Mouse (Mus musculus): ENCODE data around the gene Gnpat. TPM values are rescaled to one million over a fixed set of nuclear protein-coding genes. Genes with fewer than 3 reads are reported as not detected.

Gnpat gene
- polyA plus RNA-seq, 1 experiment from 2014 or later = 75.2 TPM

GRCm38 (mm10) chr8:124903198-124903597, 40.4 kb downstream of the Gnpat start:
- 98% methylated on average over 15 of the region's 15 CpGs for WGBS
- Histone ChIP-seq H3K9me3 (ENCODE audit: control insufficient read depth, low read length) (no peaks in the 10 kb centered on the region), H3K4me3 (ENCODE audit: low read depth, low read length) (no peak overlapping the region), H3K9ac (replicated peaks; ENCODE audit: low read depth, low read length) (no peak overlapping the region), H3K27me3 (ENCODE audit: control insufficient read depth, insufficient read depth, low read length) (no peaks in the 10 kb centered on the region), H3K4me2 (ENCODE audit: low read depth, low read length) (no peak overlapping the region), H3K36me3 (ENCODE audit: control insufficient read depth, insufficient read depth, low read length) (peaks cover 55% of the 10 kb centered on the region), H3K4me1 (ENCODE audit: control insufficient read depth, insufficient read depth, low read length) (peaks cover 7% of the 10 kb centered on the region), H3K27ac (ENCODE audit: low read depth, low read length) (no peak overlapping the region)
- no peak for ATAC-seq (ENCODE audit: low read depth)

DNA sequence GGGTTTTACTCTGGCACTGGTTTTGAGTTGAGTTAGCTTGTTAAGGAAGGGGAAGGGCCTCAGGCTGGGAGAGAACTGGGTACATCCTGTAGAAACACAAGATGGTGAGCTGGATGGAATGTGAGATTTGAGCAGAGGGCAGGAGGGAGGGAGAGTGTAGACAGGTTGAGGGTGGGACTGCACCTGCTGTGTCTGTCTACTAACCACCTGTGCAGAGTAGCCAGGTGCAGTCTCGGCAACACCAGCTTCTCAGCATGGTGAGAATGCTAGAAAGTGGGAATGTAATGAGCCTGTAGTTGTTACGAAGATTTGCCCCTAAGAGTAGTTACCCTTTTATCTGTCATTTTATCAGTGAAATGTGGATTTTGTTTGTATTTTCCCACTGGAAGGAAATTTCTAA, 42.6 kb downstream of the Gnpat start:
- Histone ChIP-seq H3K9ac (replicated peaks; ENCODE audit: low read depth, low read length) (no peak overlapping the region), H3K4me2 (ENCODE audit: low read depth, low read length) (no peak overlapping the region), H3K4me1 (ENCODE audit: control insufficient read depth, insufficient read depth, low read length) (no peaks in the 10 kb centered on the region), H3K4me3 (ENCODE audit: low read depth, low read length) (no peak overlapping the region), H3K9me3 (ENCODE audit: control insufficient read depth, low read length) (no peaks in the 10 kb centered on the region), H3K36me3 (ENCODE audit: control insufficient read depth, insufficient read depth, low read length) (peaks cover 62% of the 10 kb centered on the region), H3K27ac (ENCODE audit: low read depth, low read length) (no peak overlapping the region), H3K27me3 (ENCODE audit: control insufficient read depth, insufficient read depth, low read length) (no peaks in the 10 kb centered on the region)
- ATAC-seq (ENCODE audit: low read depth) = no peak
- WGBS = 84% methylated on average over 2 of the region's 2 CpGs

GRCm38 (mm10) chr8:124909936-124910335, 47.1 kb downstream of the Gnpat start:
- no peak overlapping the region for H3K4me3 ChIP-seq (ENCODE audit: low read depth, low read length)
- H3K9ac ChIP-seq (replicated peaks; ENCODE audit: low read depth, low read length) = no peak overlapping the region
- no peak overlapping the region for H3K27ac ChIP-seq (ENCODE audit: low read depth, low read length)
- H3K27me3 ChIP-seq (ENCODE audit: control insufficient read depth, insufficient read depth, low read length) = no peaks in the 10 kb centered on the region
- H3K36me3 ChIP-seq (ENCODE audit: control insufficient read depth, insufficient read depth, low read length) = peaks cover 59% of the 10 kb centered on the region
- H3K4me1 ChIP-seq (ENCODE audit: control insufficient read depth, insufficient read depth, low read length) = no peaks in the 10 kb centered on the region
- 96% methylated on average over 16 of the region's 16 CpGs for WGBS
- no peaks in the 10 kb centered on the region for H3K9me3 ChIP-seq (ENCODE audit: control insufficient read depth, low read length)
- H3K4me2 ChIP-seq (ENCODE audit: low read depth, low read length) = no peak overlapping the region
- ATAC-seq (ENCODE audit: low read depth) = no peak

GRCm38 (mm10) chr8:124910349-124910748, 47.5 kb downstream of the Gnpat start:
- Histone ChIP-seq H3K9me3 (ENCODE audit: control insufficient read depth, low read length) (no peaks in the 10 kb centered on the region), H3K4me2 (ENCODE audit: low read depth, low read length) (no peak overlapping the region), H3K27me3 (ENCODE audit: control insufficient read depth, insufficient read depth, low read length) (no peaks in the 10 kb centered on the region), H3K4me1 (ENCODE audit: control insufficient read depth, insufficient read depth, low read length) (no peaks in the 10 kb centered on the region), H3K9ac (replicated peaks; ENCODE audit: low read depth, low read length) (no peak overlapping the region), H3K27ac (ENCODE audit: low read depth, low read length) (no peak overlapping the region), H3K36me3 (ENCODE audit: control insufficient read depth, insufficient read depth, low read length) (peaks cover 63% of the 10 kb centered on the region), H3K4me3 (ENCODE audit: low read depth, low read length) (no peak overlapping the region)
- ATAC-seq (ENCODE audit: low read depth) = no peak
- 86% methylated on average over 10 of the region's 10 CpGs for WGBS

GRCm38 (mm10) chr8:124911938-124912872, 49.4 kb downstream of the Gnpat start:
- no peaks in the 10 kb centered on the region for H3K9me3 ChIP-seq (ENCODE audit: control insufficient read depth, low read length)
- H3K4me3 ChIP-seq (ENCODE audit: low read depth, low read length) = no peak overlapping the region
- peaks cover 53% of the 10 kb centered on the region for H3K36me3 ChIP-seq (ENCODE audit: control insufficient read depth, insufficient read depth, low read length)
- WGBS = 80% methylated on average over 17 of the region's 17 CpGs
- H3K27ac ChIP-seq (ENCODE audit: low read depth, low read length) = no peak overlapping the region
- no peak for ATAC-seq (ENCODE audit: low read depth)
- no peaks in the 10 kb centered on the region for H3K4me1 ChIP-seq (ENCODE audit: control insufficient read depth, insufficient read depth, low read length)
- no peak overlapping the region for H3K9ac ChIP-seq (replicated peaks; ENCODE audit: low read depth, low read length)
- H3K4me2 ChIP-seq (ENCODE audit: low read depth, low read length) = no peak overlapping the region
- no peaks in the 10 kb centered on the region for H3K27me3 ChIP-seq (ENCODE audit: control insufficient read depth, insufficient read depth, low read length)

GRCm38 (mm10) chr8:124914061-124914460, 51.2 kb downstream of the Gnpat start:
- no peak for ATAC-seq (ENCODE audit: low read depth)
- Histone ChIP-seq H3K4me3 (ENCODE audit: low read depth, low read length) (no peak overlapping the region), H3K4me1 (ENCODE audit: control insufficient read depth, insufficient read depth, low read length) (no peaks in the 10 kb centered on the region), H3K27me3 (ENCODE audit: control insufficient read depth, insufficient read depth, low read length) (no peaks in the 10 kb centered on the region), H3K9ac (replicated peaks; ENCODE audit: low read depth, low read length) (no peak overlapping the region), H3K27ac (ENCODE audit: low read depth, low read length) (no peak overlapping the region), H3K9me3 (ENCODE audit: control insufficient read depth, low read length) (no peaks in the 10 kb centered on the region), H3K4me2 (ENCODE audit: low read depth, low read length) (no peak overlapping the region), H3K36me3 (ENCODE audit: control insufficient read depth, insufficient read depth, low read length) (peaks cover 41% of the 10 kb centered on the region)
- WGBS = 98% methylated on average over 5 of the region's 5 CpGs

DNA sequence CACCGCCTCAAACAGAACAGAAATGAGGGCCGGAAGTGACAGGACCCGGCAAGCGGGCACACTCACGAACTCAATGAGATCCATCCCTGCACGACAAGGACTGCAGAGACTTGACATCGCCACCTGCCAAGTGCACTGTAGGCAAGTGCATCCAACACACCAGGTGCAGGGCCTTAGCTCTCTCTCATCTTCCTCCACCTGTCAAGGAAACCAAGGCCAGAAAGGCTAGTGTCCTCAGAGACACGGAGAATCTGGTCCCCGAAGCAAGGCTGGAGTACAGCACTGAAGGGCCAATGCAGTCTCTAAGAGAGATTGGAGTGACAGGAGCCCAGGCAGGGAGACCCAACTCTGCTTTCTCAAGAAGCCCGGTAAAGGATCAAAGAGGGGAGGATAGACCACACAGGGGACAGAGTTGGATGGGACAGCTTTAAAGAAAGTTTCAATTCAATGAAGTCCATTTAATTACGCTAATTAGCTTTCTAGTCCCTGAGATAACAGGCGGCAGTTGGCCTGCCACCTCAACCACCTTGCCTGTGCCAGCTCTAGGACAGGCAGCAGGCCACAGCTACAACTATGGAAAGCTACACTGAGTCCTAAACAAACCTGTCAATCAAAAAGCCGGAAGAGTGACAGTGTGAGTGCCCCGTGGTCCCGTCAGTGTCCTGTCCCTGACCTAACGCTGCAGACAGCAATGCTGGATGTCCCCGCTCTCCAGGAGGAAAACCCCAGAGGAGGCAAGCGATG, 55.1 kb downstream of the Gnpat start:
- Histone ChIP-seq H3K9ac (replicated peaks; ENCODE audit: low read depth, low read length) (no peak overlapping the region), H3K4me1 (ENCODE audit: control insufficient read depth, insufficient read depth, low read length) (peaks cover 10% of the 10 kb centered on the region; the same call in 1 of the 2 replicates), H3K36me3 (ENCODE audit: control insufficient read depth, insufficient read depth, low read length) (peaks cover 20% of the 10 kb centered on the region), H3K4me3 (ENCODE audit: low read depth, low read length) (no peak overlapping the region), H3K27me3 (ENCODE audit: control insufficient read depth, insufficient read depth, low read length) (no peaks in the 10 kb centered on the region), H3K27ac (ENCODE audit: low read depth, low read length) (no peak overlapping the region), H3K4me2 (ENCODE audit: low read depth, low read length) (no peak overlapping the region), H3K9me3 (ENCODE audit: control insufficient read depth, low read length) (no peaks in the 10 kb centered on the region)
- ATAC-seq (ENCODE audit: low read depth) = no peak
- WGBS = 83% methylated on average over 18 of the region's 18 CpGs

- no peaks in the 10 kb centered on the region for H3K27me3 ChIP-seq (ENCODE audit: control insufficient read depth, insufficient read depth, low read length)
- no peak overlapping the region for H3K9ac ChIP-seq (replicated peaks; ENCODE audit: low read depth, low read length)
- no peak; the same call in 1 of the 2 replicates for ATAC-seq (ENCODE audit: low read depth)
- peaks cover 12% of the 10 kb centered on the region; the same call in 1 of the 2 replicates for H3K4me1 ChIP-seq (ENCODE audit: control insufficient read depth, insufficient read depth, low read length)
- no peak overlapping the region for H3K4me3 ChIP-seq (ENCODE audit: low read depth, low read length)
- no peaks in the 10 kb centered on the region for H3K9me3 ChIP-seq (ENCODE audit: control insufficient read depth, low read length)
- no peak overlapping the region for H3K27ac ChIP-seq (ENCODE audit: low read depth, low read length)
- WGBS = 81% methylated on average over 18 of the region's 18 CpGs
- no peaks in the 10 kb centered on the region for H3K36me3 ChIP-seq (ENCODE audit: control insufficient read depth, insufficient read depth, low read length)
- H3K4me2 ChIP-seq (ENCODE audit: low read depth, low read length) = no peak overlapping the region
Measured at GRCm38 (mm10) chr8:124921369-124922279, 58.8 kb downstream of the Gnpat start.
